Comparison of ENCODE assay signal across 26 mouse cellular contexts in genomic region chr13:36261299-36261698, GRCm38 (mm10).
"Had no signal": no experiment of that assay in that cellular context is flagged by ENCODE, and none has a peak within 500 bp of the region (broad histone marks: within the 10 kb centered on the region; RNA-seq: fewer than 3 reads in every experiment).

No protein-coding gene starts in this region.

- H3K36me3 ChIP-seq: hindbrain, embryonic 12.5 days; intestine, embryonic 15.5 days; limb, embryonic 15.5 days had no signal

- H3K4me3 ChIP-seq: gastrocnemius, adult 2 months; heart, adult 2 months; heart, embryonic 10.5 days; heart, embryonic 12.5 days; hindbrain, embryonic 10.5 days; hindbrain, embryonic 12.5 days; intestine, embryonic 15.5 days; limb, embryonic 13.5 days; limb, embryonic 15.5 days had no signal

- H3K27ac ChIP-seq: gastrocnemius, adult 2 months; heart, adult 2 months; heart, embryonic 10.5 days; hindbrain, embryonic 10.5 days; hindbrain, embryonic 12.5 days; hindbrain, embryonic 14.5 days; intestine, embryonic 15.5 days; kidney, postnatal 0 days; limb, embryonic 13.5 days; limb, embryonic 15.5 days; liver, embryonic 14.5 days had no signal

- H3K9me3 ChIP-seq: heart, embryonic 10.5 days; hindbrain, embryonic 10.5 days; hindbrain, embryonic 12.5 days; intestine, embryonic 15.5 days; limb, embryonic 13.5 days; limb, embryonic 15.5 days had no signal

- DNase-seq: gastrocnemius, adult 2 months; gastrocnemius, postnatal 10 days; gastrocnemius, postnatal 25 days; heart, adult 2 months; heart, postnatal 10 days; heart, postnatal 4 days; kidney, adult 18-20 months; kidney, adult 8-10 months; kidney, postnatal 14 days; kidney, postnatal 36 days; layer of hippocampus, adult 9-11 months; layer of hippocampus, postnatal 36 days; left cerebral cortex, postnatal 4 days had no signal

- H3K4me1 ChIP-seq: heart, embryonic 10.5 days; heart, embryonic 12.5 days; intestine, embryonic 15.5 days; limb, embryonic 13.5 days; limb, embryonic 15.5 days had no signal

- H3K9ac ChIP-seq: heart, embryonic 12.5 days; hindbrain, embryonic 12.5 days; hindbrain, embryonic 14.5 days; intestine, embryonic 15.5 days; limb, embryonic 13.5 days; limb, embryonic 15.5 days; liver, embryonic 14.5 days had no signal

- H3K4me2 ChIP-seq: heart, embryonic 12.5 days; hindbrain, embryonic 12.5 days; hindbrain, embryonic 14.5 days; intestine, embryonic 15.5 days; limb, embryonic 13.5 days; limb, embryonic 15.5 days had no signal

- H3K27me3 ChIP-seq: heart, embryonic 12.5 days; hindbrain, embryonic 12.5 days; intestine, embryonic 15.5 days; limb, embryonic 13.5 days; limb, embryonic 15.5 days had no signal

- ATAC-seq: hindbrain, embryonic 16.5 days; inflammation-experienced regulatory T-cells, adult 6 months; intestine, embryonic 15.5 days; intestine, postnatal 0 days had no signal
